Mouse (Mus musculus): ENCODE measurements around the gene Igfbp6. TPM values are rescaled to one million over a fixed set of nuclear protein-coding genes. Genes with fewer than 3 reads are reported as not detected.

Igfbp6 gene
- polyA plus RNA-seq, 1 experiment from 2014 or later, result 10.9 TPM

- Histone ChIP-seq H3K4me1 (replicated peaks) (peaks cover 22% of the 10 kb centered on the region), H3K9me3 (no peaks in the 10 kb centered on the region), H3K27me3 (replicated peaks) (no peaks in the 10 kb centered on the region), H3K9ac (no peak overlapping the region), H3K4me2 (replicated peaks) (no peak overlapping the region), H3K27ac (no peak overlapping the region), H3K36me3 (peaks cover 45% of the 10 kb centered on the region), H3K4me3 (replicated peaks) (no peak overlapping the region)
- no peak for ATAC-seq
- WGBS, result 94% methylated on average over 6 of the region's 6 CpGs
Observed at GRCm38 (mm10) chr15:102112181-102112580, 32.0 kb upstream of the Igfbp6 start.

GRCm38 (mm10) chr15:102112827-102113226 is 31.3 kb upstream of the Igfbp6 start:
- 80% methylated on average over 8 of the region's 8 CpGs for WGBS
- no peaks in the 10 kb centered on the region for H3K27me3 ChIP-seq (replicated peaks)
- no peak overlapping the region for H3K27ac ChIP-seq
- H3K9ac ChIP-seq, result no peak overlapping the region
- no peak overlapping the region for H3K4me2 ChIP-seq (replicated peaks)
- peaks cover 19% of the 10 kb centered on the region for H3K4me1 ChIP-seq (replicated peaks)
- no peaks in the 10 kb centered on the region for H3K9me3 ChIP-seq
- H3K4me3 ChIP-seq (replicated peaks), result no peak overlapping the region
- no peak for ATAC-seq
- H3K36me3 ChIP-seq, result peaks cover 48% of the 10 kb centered on the region

DNA sequence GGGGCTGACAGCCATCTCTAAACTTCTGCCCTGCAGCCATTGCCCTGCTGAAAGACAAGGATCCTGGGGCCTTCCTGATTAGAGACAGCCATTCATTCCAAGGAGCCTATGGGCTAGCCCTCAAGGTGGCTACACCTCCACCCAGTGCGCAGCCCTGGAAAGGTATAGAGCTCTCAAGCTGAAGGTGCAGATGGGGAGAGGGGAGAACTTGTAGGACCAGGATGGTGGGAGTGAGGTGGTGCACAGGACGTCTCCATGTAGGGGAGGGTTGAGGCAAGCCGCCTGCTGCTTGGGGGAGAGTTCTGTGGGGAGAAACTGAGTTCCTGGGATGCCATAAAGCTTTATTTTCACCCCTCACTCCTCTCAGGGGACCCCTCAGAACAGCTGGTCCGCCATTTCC is 30.5 kb upstream of the Igfbp6 start:
- Histone ChIP-seq H3K27me3 (replicated peaks) (no peaks in the 10 kb centered on the region), H3K36me3 (peaks cover 48% of the 10 kb centered on the region), H3K9ac (no peak overlapping the region), H3K4me3 (replicated peaks) (no peak overlapping the region), H3K27ac (no peak overlapping the region), H3K9me3 (no peaks in the 10 kb centered on the region), H3K4me1 (replicated peaks) (peaks cover 16% of the 10 kb centered on the region), H3K4me2 (replicated peaks) (no peak overlapping the region)
- WGBS, result 84% methylated on average over 4 of the region's 4 CpGs
- no peak for ATAC-seq

GRCm38 (mm10) chr15:102114651-102115260 is 29.4 kb upstream of the Igfbp6 start:
- ATAC-seq, result no peak
- H3K4me2 ChIP-seq (replicated peaks), result no peak overlapping the region
- no peak overlapping the region for H3K27ac ChIP-seq
- H3K36me3 ChIP-seq, result peaks cover 52% of the 10 kb centered on the region
- WGBS, result 80% methylated on average over 7 of the region's 7 CpGs
- no peak overlapping the region for H3K4me3 ChIP-seq (replicated peaks)
- no peaks in the 10 kb centered on the region for H3K27me3 ChIP-seq (replicated peaks)
- H3K9ac ChIP-seq, result no peak overlapping the region
- H3K9me3 ChIP-seq, result no peaks in the 10 kb centered on the region
- peaks cover 11% of the 10 kb centered on the region; the same call in 1 of the 2 replicates for H3K4me1 ChIP-seq (replicated peaks)

GRCm38 (mm10) chr15:102115731-102116231 is 28.4 kb upstream of the Igfbp6 start:
- Histone ChIP-seq H3K9me3 (no peaks in the 10 kb centered on the region), H3K36me3 (peaks cover 46% of the 10 kb centered on the region)
- ATAC-seq, result peak; percentile 69

DNA sequence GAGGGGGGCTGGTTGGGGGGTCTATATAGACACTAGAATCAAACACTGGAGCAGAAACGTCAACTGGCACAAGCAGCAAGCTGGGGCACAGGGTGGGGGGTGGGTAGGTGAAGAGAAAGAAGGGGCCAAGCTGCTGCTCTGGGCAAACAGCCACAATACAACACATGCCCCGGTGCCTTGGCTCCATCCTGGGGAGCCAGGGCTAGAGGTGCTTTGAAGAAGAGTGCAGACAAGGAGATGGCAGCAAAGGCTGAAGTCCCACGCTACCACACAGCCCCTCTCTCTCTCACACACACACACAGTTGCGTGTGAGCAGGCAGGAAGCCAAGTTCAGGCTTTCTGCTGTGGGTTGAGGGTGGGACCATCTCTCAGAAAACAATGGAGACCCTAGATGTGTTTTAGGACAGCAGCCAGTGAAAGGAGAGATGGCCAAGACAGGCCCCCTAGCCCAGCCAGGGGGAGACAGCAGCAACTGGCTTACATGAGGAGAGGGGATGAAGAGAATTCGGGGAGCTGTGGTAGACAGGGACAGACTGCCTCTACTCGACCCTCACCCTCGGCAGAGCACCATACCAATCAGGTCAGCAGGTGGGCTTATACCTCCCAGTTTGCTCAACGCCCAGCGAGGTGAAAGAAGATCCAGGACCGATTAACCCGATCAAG is 27.3 kb upstream of the Igfbp6 start:
- 72% methylated on average over 11 of the region's 11 CpGs for WGBS
- Histone ChIP-seq H3K4me1 (replicated peaks) (peaks cover 11% of the 10 kb centered on the region; the same call in 1 of the 2 replicates), H3K27ac (peak overlapping the region; percentile 27; the same call in 1 of the 2 replicates), H3K4me2 (replicated peaks) (no peak overlapping the region), H3K9ac (no peak overlapping the region), H3K27me3 (replicated peaks) (no peaks in the 10 kb centered on the region), H3K36me3 (peaks cover 49% of the 10 kb centered on the region), H3K9me3 (no peaks in the 10 kb centered on the region), H3K4me3 (replicated peaks) (no peak overlapping the region)
- no peak; the same call in 1 of the 2 replicates for ATAC-seq

More at GRCm38 (mm10) chr15:102115731-102116231, 28.4 kb upstream of the Igfbp6 start:
- H3K9ac ChIP-seq, result no peak overlapping the region
- WGBS, result 72% methylated on average over 9 of the region's 9 CpGs
- H3K27me3 ChIP-seq (replicated peaks), result no peaks in the 10 kb centered on the region
- H3K27ac ChIP-seq, result peak overlapping the region; percentile 23; the same call in 1 of the 2 replicates
- no peak overlapping the region for H3K4me2 ChIP-seq (replicated peaks)
- peaks cover 11% of the 10 kb centered on the region; the same call in 1 of the 2 replicates for H3K4me1 ChIP-seq (replicated peaks)
- no peak overlapping the region for H3K4me3 ChIP-seq (replicated peaks)

GRCm38 (mm10) chr15:102117461-102118443 is 26.4 kb upstream of the Igfbp6 start:
- no peaks in the 10 kb centered on the region for H3K27me3 ChIP-seq (replicated peaks)
- H3K36me3 ChIP-seq, result peaks cover 51% of the 10 kb centered on the region
- 0 out of 2 replicates have a peak, but pooled peaks have one; percentile 21 for ATAC-seq
- H3K9ac ChIP-seq, result no peak overlapping the region
- 79% methylated on average over 19 of the region's 19 CpGs for WGBS
- H3K27ac ChIP-seq, result no peak overlapping the region
- H3K4me3 ChIP-seq (replicated peaks), result no peak overlapping the region
- H3K9me3 ChIP-seq, result no peaks in the 10 kb centered on the region
- H3K4me1 ChIP-seq (replicated peaks), result peaks cover 11% of the 10 kb centered on the region; the same call in 1 of the 2 replicates
- H3K4me2 ChIP-seq (replicated peaks), result no peak overlapping the region

DNA sequence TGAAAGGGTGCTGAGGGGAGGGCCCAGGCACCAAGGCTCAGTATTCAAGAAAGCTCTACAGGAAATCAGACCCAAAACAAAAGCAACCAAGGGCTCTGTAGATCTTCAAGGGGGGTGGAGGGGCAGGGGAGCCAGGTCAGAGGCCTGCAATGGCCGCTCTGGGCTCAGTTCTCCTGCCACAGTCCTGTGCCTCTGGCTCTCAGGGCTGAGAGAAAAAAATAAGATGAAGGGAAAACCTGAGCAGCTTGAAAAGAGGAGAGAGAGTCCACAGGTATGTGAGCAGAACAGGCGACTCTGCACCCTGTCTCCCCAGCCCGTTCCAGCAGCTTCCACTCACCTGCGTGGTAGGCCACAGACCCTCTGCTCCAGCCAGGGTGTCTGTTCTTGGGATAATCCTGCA is 25.6 kb upstream of the Igfbp6 start:
- H3K4me2 ChIP-seq (replicated peaks), result no peak overlapping the region
- H3K4me3 ChIP-seq (replicated peaks), result no peak overlapping the region
- H3K9ac ChIP-seq, result no peak overlapping the region
- H3K27ac ChIP-seq, result no peak overlapping the region
- peaks cover 11% of the 10 kb centered on the region; the same call in 1 of the 2 replicates for H3K4me1 ChIP-seq (replicated peaks)
- peaks cover 42% of the 10 kb centered on the region for H3K36me3 ChIP-seq
- WGBS, result 80% methylated on average over 4 of the region's 4 CpGs
- no peaks in the 10 kb centered on the region for H3K27me3 ChIP-seq (replicated peaks)
- ATAC-seq, result no peak
- no peaks in the 10 kb centered on the region for H3K9me3 ChIP-seq

- no peak overlapping the region for H3K27ac ChIP-seq
- no peak overlapping the region for H3K4me2 ChIP-seq (replicated peaks)
- no peak for ATAC-seq
- no peaks in the 10 kb centered on the region for H3K27me3 ChIP-seq (replicated peaks)
- WGBS, result 72% methylated on average over 8 of the region's 8 CpGs
- H3K9ac ChIP-seq, result no peak overlapping the region
- H3K4me3 ChIP-seq (replicated peaks), result no peak overlapping the region
- peaks cover 41% of the 10 kb centered on the region for H3K36me3 ChIP-seq
- peaks cover 11% of the 10 kb centered on the region; the same call in 1 of the 2 replicates for H3K4me1 ChIP-seq (replicated peaks)
- H3K9me3 ChIP-seq, result no peaks in the 10 kb centered on the region
Observed at GRCm38 (mm10) chr15:102119121-102119830, 24.9 kb upstream of the Igfbp6 start.

DNA sequence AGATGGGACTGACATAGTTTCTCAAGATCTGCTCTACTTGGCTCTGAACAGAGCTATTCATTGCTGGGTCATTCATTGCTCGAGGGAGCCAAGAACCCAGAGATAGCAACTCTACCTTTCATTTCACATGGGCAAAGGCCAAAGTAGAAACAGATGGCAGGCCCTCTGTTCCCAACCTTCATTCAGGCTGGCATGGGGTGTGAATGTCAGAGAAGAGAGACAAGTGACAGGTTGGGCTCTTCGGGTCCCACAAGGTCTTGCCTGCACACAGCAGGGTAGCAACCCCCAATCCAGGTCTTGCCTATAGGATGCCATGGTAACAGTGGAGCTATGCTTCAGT is 24.4 kb upstream of the Igfbp6 start:
- Histone ChIP-seq H3K36me3 (peaks cover 42% of the 10 kb centered on the region), H3K9me3 (no peaks in the 10 kb centered on the region), H3K4me1 (replicated peaks) (peaks cover 11% of the 10 kb centered on the region; the same call in 1 of the 2 replicates), H3K4me3 (replicated peaks) (no peak overlapping the region), H3K9ac (no peak overlapping the region), H3K27me3 (replicated peaks) (no peaks in the 10 kb centered on the region), H3K4me2 (replicated peaks) (no peak overlapping the region), H3K27ac (no peak overlapping the region)
- no peak for ATAC-seq
- 79% methylated on average over 2 of the region's 2 CpGs for WGBS

DNA sequence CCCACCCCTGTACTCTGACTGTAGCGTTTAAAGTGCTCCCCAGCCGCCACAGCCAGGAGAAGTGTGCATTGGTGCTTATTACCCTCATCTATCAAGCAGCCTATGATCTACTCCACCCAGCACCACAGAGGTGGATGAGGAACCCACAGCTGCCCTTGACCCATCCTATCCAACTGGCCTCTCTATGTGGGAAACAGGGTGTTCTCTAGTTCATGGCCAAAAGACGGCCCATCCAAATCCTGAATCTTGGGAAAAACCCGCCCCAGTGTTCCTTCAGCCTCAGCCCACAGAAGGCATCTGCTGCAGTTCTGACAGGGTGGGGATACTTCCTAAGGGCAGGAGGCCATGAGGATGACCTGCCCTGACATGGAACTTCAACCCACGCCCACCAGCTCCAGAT is 23.6 kb upstream of the Igfbp6 start:
- H3K27me3 ChIP-seq (replicated peaks), result no peaks in the 10 kb centered on the region
- WGBS, result 82% methylated on average over 5 of the region's 5 CpGs
- no peak for ATAC-seq
- no peak overlapping the region for H3K4me3 ChIP-seq (replicated peaks)
- no peaks in the 10 kb centered on the region for H3K9me3 ChIP-seq
- no peak overlapping the region for H3K4me2 ChIP-seq (replicated peaks)
- H3K9ac ChIP-seq, result 0 out of 2 replicates have a peak overlapping the region, but pooled peaks have one; percentile 1
- peaks cover 43% of the 10 kb centered on the region for H3K36me3 ChIP-seq
- peaks cover 11% of the 10 kb centered on the region; the same call in 1 of the 2 replicates for H3K4me1 ChIP-seq (replicated peaks)
- no peak overlapping the region for H3K27ac ChIP-seq
